Mouse (Mus musculus) neutrophil, adult 83 days (primary cell): ENCODE measurements around the gene Trim30d. TPM values are rescaled to one million over a fixed set of nuclear protein-coding genes. Genes with fewer than 3 reads are reported as not detected.

Experiments used
- total RNA-seq, 2 experiments: library from RNA; stranded (reverse); gene quantifications; one replicate each; pipeline ENCODE4 v1.2.4; 2023

Trim30d gene
- total RNA-seq, result 10 to 100 TPM in 1 of 2 experiments, 1 to 10 TPM in 1; 8.4 to 13.4 TPM

DNA sequence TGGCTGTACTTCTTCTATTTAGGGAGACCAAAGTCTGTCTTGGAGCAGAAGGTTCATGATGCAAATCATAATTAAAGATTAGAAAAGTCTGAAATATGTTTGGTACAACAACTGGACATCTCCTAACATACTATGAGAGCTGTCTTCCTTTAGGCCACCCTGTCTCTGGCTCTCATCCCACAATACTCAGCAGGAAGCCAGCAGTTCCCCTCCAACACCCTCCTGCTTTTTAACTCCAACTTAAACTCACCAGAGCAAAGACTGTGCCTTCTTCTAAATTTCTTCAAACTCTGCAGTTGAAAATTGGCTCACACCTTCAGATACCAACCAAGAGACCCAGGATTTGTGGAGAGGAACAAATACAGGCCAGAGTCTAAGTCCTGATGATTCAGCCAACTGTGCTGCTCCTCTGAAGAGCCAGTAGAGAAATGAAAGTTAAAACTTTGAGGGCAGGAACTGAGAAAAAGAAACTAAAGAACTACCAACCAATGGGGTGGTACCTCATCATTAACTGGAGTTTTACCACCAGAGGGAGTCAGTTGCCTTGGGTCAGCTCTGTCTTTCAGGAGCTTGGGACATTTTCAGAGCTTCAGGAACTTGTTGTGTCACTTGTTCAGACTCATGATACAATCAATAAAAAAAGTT is at the start of gene Trim30d:
TSS of gene Trim30d (minus strand) at position 429 of the 645 bp plus-strand sequence.

DNA sequence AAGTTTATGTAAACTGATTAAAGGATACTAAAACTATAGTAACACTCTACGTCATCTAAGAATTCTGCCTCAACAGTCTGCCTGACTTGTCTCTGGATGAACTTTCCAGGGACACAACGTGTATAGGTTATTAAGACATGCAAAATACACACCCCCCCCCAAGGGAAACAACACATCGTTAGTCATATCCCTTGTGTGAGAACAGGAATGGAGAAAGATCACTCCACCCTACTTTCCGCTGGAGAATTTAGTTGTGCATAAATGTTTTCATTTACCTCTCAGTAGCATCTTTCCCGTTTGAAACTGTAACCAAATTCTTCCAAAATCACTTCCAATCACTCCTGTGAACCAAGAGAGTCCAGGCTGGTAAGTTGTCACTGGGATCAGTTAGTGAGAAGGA is 42.2 kb upstream of the Trim30d start, which contains the start of gene Olfr651:
TSS of gene Olfr651 (plus strand) at position 301 of the 400 bp plus-strand sequence.

DNA sequence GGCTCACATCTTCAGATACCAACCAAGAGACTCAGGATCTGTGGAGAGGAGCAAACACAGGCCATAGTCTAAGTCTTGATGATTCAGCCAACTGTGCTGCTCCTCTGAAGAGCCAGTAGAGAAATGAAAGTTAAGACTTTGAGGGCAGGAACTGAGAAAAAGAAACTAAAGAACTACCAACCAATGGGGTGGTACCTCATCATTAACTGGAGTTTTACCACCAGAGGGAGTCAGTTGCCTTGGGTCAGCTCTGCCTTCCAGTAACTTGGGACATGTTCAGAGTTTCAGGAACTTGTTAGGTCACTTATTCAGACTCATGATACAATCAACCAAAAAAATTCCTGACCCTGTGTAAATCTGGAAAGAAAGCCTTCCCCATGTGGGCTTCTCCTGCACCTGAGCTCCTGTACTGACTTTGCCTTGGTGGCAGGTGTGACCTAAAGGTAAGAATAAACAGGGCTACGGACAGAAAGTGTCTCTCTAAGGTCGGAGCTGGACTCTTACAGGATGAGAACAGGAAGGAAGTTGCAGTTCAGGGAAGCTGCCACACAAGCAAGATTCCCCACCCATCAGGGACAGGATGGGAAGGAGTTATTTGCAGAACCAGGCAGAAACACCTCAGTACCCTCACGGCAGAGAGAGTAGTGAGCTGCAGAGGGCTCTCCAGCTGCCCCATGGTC is 42.4 kb downstream of the Trim30d start, which contains the start of gene Trim30a:
TSS of gene Trim30a (minus strand) at position 129 of the 680 bp plus-strand sequence.

Other genes with a start within 250 kb of the Trim30d start
- gene Trim5, start 219.8 kb downstream of the Trim30d start, total RNA-seq, result 10 to 100 TPM; 11.2 to 12.9 TPM
- gene Trim12a, start 192.4 kb downstream of the Trim30d start, total RNA-seq, result 10 to 100 TPM; 47.0 to 57.4 TPM
- gene Trim34b, start 178.4 kb downstream of the Trim30d start, total RNA-seq, result under 1 TPM; 0.68 to 0.79 TPM
- 10 to 100 TPM; 26.0 to 29.6 TPM for gene Trim12c, start 154.5 kb downstream of the Trim30d start, total RNA-seq
- 10 to 100 TPM; 50.6 to 69.0 TPM for gene Trim30b, start 138.0 kb downstream of the Trim30d start, total RNA-seq
- gene Trim30c, start 107.0 kb downstream of the Trim30d start, total RNA-seq, result under 1 TPM; 0.33 to 0.86 TPM
- 10 to 100 TPM; 40.5 to 56.3 TPM for gene Trim30a, start 42.7 kb downstream of the Trim30d start, total RNA-seq
- not detected for gene Olfr651, start 42.3 kb upstream of the Trim30d start, total RNA-seq
- gene Olfr652, start 53.1 kb upstream of the Trim30d start, total RNA-seq, result not detected
- not detected for gene Olfr653, start 69.5 kb upstream of the Trim30d start, total RNA-seq
- gene Olfr654, start 79.2 kb upstream of the Trim30d start, total RNA-seq, result not detected
- not detected for gene Olfr655, start 93.9 kb upstream of the Trim30d start, total RNA-seq
- not detected for gene Olfr656, start 106.1 kb upstream of the Trim30d start, total RNA-seq
- not detected for gene Olfr657, start 116.9 kb upstream of the Trim30d start, total RNA-seq
- gene Olfr658, start 139.5 kb upstream of the Trim30d start, total RNA-seq, result not detected
- not detected for gene Olfr659, start 158.9 kb upstream of the Trim30d start, total RNA-seq
- not detected for gene Olfr661, start 178.7 kb upstream of the Trim30d start, total RNA-seq